Mouse (Mus musculus): Measurements from ENCODE around the gene Olfr1415. TPM values are rescaled to one million over a fixed set of nuclear protein-coding genes. Genes with fewer than 3 reads are reported as not detected.

Olfr1415 gene
- polyA plus RNA-seq, 1 experiment from 2014 or later, result not detected

- 62% methylated on average over 6 of the region's 6 CpGs for WGBS
- no peak for ATAC-seq (ENCODE audit: low FRiP score, low TSS enrichment)
- no peak overlapping the region for H3K9ac ChIP-seq (replicated peaks; ENCODE audit: low read length)
Measured at GRCm38 (mm10) chr1:92441453-92442063, 54.3 kb downstream of the Olfr1415 start.

GRCm38 (mm10) chr1:92440066-92440750 is 55.7 kb downstream of the Olfr1415 start:
- Histone ChIP-seq H3K27ac (replicated peaks; ENCODE audit: low read depth, low read length) (no peak overlapping the region), H3K4me3 (replicated peaks; ENCODE audit: low read depth, low read length) (no peak overlapping the region), H3K9me3 (ENCODE audit: control insufficient read depth, low read length) (no peaks in the 10 kb centered on the region), H3K4me2 (ENCODE audit: low read length) (no peak overlapping the region), H3K27me3 (ENCODE audit: control insufficient read depth, insufficient read depth, low read length) (no peaks in the 10 kb centered on the region), H3K36me3 (ENCODE audit: control insufficient read depth, insufficient read depth, low read length) (peaks cover 62% of the 10 kb centered on the region), H3K4me1 (ENCODE audit: control insufficient read depth, insufficient read depth, low read length) (peaks cover 6% of the 10 kb centered on the region; the same call in 1 of the 2 replicates), H3K9ac (replicated peaks; ENCODE audit: low read length) (no peak overlapping the region)
- DNase-seq (no peak), ATAC-seq (ENCODE audit: low FRiP score, low TSS enrichment) (no peak)
- WGBS, result 89% methylated on average over 9 of the region's 9 CpGs

More at GRCm38 (mm10) chr1:92441453-92442063, 54.3 kb downstream of the Olfr1415 start:
- H3K36me3 ChIP-seq (ENCODE audit: control insufficient read depth, insufficient read depth, low read length), result peaks cover 66% of the 10 kb centered on the region
- no peaks in the 10 kb centered on the region for H3K9me3 ChIP-seq (ENCODE audit: control insufficient read depth, low read length)
- peaks cover 4% of the 10 kb centered on the region; the same call in 1 of the 2 replicates for H3K4me1 ChIP-seq (ENCODE audit: control insufficient read depth, insufficient read depth, low read length)
- no peak overlapping the region for H3K4me2 ChIP-seq (ENCODE audit: low read length)
- no peak for DNase-seq
- H3K27me3 ChIP-seq (ENCODE audit: control insufficient read depth, insufficient read depth, low read length), result no peaks in the 10 kb centered on the region
- H3K4me3 ChIP-seq (replicated peaks; ENCODE audit: low read depth, low read length), result no peak overlapping the region
- no peak overlapping the region for H3K27ac ChIP-seq (replicated peaks; ENCODE audit: low read depth, low read length)

Small RNA genes within 50 kb of the gene (microRNA-seq; reads per million reads assigned to microRNA genes)
- gene Mir6900, result 4.7 reads per million, percentile 26 among the genes with 10 or more reads in this experiment

Other genes starting within 250 kb of the Olfr1415 start
- 286 and 304 TPM in 2 replicates for gene Ndufa10, start 22.2 kb downstream of the Olfr1415 start, polyA plus RNA-seq (2014; fragmentation: Nextera tagmentation; extraction: Ambion mirVana)
- not detected in 2 replicates for gene Olfr1416, start 11.0 kb downstream of the Olfr1415 start, polyA plus RNA-seq (2014; fragmentation: Nextera tagmentation; extraction: Ambion mirVana)
- gene Olfr1414, start 22.6 kb upstream of the Olfr1415 start, polyA plus RNA-seq (2014; fragmentation: Nextera tagmentation; extraction: Ambion mirVana), result not detected in 2 replicates
- gene Olfr1413, start 75.2 kb upstream of the Olfr1415 start, polyA plus RNA-seq (2014; fragmentation: Nextera tagmentation; extraction: Ambion mirVana), result not detected in 2 replicates
- gene Olfr1412, start 89.7 kb upstream of the Olfr1415 start, polyA plus RNA-seq (2014; fragmentation: Nextera tagmentation; extraction: Ambion mirVana), result not detected in 2 replicates
- gene Olfr1411, start 98.3 kb upstream of the Olfr1415 start, polyA plus RNA-seq (2014; fragmentation: Nextera tagmentation; extraction: Ambion mirVana), result not detected in 2 replicates
- not detected in 2 replicates for gene Olfr1410, start 109.7 kb upstream of the Olfr1415 start, polyA plus RNA-seq (2014; fragmentation: Nextera tagmentation; extraction: Ambion mirVana)
- not detected in 2 replicates for gene Olfr12, start 121.7 kb upstream of the Olfr1415 start, polyA plus RNA-seq (2014; fragmentation: Nextera tagmentation; extraction: Ambion mirVana)
- 536 and 755 TPM in 2 replicates for gene Cops9, start 145.9 kb upstream of the Olfr1415 start, polyA plus RNA-seq (2014; fragmentation: Nextera tagmentation; extraction: Ambion mirVana)
- 0.21 and 0.46 TPM in 2 replicates for gene Otos, start 152.7 kb upstream of the Olfr1415 start, polyA plus RNA-seq (2014; fragmentation: Nextera tagmentation; extraction: Ambion mirVana)

Data from midbrain, embryonic 14.5 days (tissue).